Mouse (Mus musculus): Measurements from ENCODE around the gene Ptma.

DNA sequence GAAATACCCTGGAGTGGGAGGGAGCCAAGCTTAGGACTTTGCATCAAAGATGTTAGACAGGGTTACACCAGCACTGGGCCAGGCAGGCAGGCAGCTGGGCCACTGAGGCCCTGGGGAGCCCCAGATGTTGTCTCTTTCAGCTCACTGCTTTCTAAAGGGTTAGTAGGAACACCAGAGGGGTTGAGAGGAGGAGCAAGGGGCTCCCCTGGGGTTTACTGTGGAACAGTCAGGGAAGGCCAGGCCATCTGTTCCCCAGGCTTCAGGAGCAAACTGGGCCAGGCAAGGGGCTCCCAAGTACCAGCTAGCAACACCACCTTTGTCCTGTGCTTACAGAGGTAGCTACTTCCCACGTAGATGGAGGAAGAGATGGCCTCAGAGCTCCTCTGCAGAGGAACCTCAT is 27.9 kb upstream of the Ptma start:
- TF ChIP-seq CTCF (IDR thresholded peaks at IDR 0.05; ENCODE audit: insufficient read depth, low read depth, low read length) = no peak
- no peak for TF ChIP-seq POLR2A (IDR thresholded peaks at IDR 0.05; ENCODE audit: insufficient read depth, low read depth, low read length)

Data from olfactory bulb, adult 2 months (tissue).